Mouse (Mus musculus) heart, embryonic 10.5 days (tissue): Measurements from ENCODE around the gene Irf2. TPM values are rescaled to one million over a fixed set of nuclear protein-coding genes. Genes with fewer than 3 reads are reported as not detected.

Source experiments
- DNase-seq: peaks from one replicate; pipeline ENCODE4 v3.0.0-alpha.2; 2017; ENCODE audit warnings: low spot score
- H3K27ac ChIP-seq: fragments of 300-500 bp; sonication (generic); 2 replicates; pipeline ENCODE4 v1.5.1; 2016; ENCODE audit warnings: mild to moderate bottlenecking
- H3K27me3 ChIP-seq: fragments of 300-500 bp; sonication (generic); 2 replicates; pipeline ENCODE4 v1.6.1; 2016; ENCODE audit warnings: mild to moderate bottlenecking; ENCODE audit not compliant: poor library complexity, insufficient read depth, severe bottlenecking
- H3K36me3 ChIP-seq: fragments of 300-500 bp; sonication (generic); 2 replicates; pipeline ENCODE4 v1.6.1; 2016; ENCODE audit warnings: mild to moderate bottlenecking, moderate library complexity
- H3K4me1 ChIP-seq: fragments of 300-500 bp; sonication (generic); 2 replicates; pipeline ENCODE4 v1.6.1; 2016; ENCODE audit warnings: mild to moderate bottlenecking
- H3K4me3 ChIP-seq: fragments of 300-500 bp; sonication (generic); 2 replicates; pipeline ENCODE4 v1.5.1; 2016; ENCODE audit warnings: mild to moderate bottlenecking, moderate library complexity
- H3K9me3 ChIP-seq: fragments of 300-500 bp; sonication (generic); 2 replicates; pipeline ENCODE4 v1.6.1; 2016; ENCODE audit warnings: mild to moderate bottlenecking, moderate library complexity
- WGBS: fragments of 180-500 bp; shearing (Covaris S2); methylation state at CpG from one replicate; pipeline ENCODE4 v1.1.7; 2016; 5-methylcytosine and 5-hydroxymethylcytosine counted together
- polyA plus RNA-seq: library from polyadenylated mRNA; unstranded; fragments of >200 nt; fragmentation: Nextera tagmentation; extraction: Ambion mirVana; gene quantifications from 2 replicates; pipeline ENCODE4 v1.2.1, GENCODE M21; 2016

The Irf2 gene
- polyA plus RNA-seq, 1 experiment from 2014 or later = 10.9 TPM

DNA sequence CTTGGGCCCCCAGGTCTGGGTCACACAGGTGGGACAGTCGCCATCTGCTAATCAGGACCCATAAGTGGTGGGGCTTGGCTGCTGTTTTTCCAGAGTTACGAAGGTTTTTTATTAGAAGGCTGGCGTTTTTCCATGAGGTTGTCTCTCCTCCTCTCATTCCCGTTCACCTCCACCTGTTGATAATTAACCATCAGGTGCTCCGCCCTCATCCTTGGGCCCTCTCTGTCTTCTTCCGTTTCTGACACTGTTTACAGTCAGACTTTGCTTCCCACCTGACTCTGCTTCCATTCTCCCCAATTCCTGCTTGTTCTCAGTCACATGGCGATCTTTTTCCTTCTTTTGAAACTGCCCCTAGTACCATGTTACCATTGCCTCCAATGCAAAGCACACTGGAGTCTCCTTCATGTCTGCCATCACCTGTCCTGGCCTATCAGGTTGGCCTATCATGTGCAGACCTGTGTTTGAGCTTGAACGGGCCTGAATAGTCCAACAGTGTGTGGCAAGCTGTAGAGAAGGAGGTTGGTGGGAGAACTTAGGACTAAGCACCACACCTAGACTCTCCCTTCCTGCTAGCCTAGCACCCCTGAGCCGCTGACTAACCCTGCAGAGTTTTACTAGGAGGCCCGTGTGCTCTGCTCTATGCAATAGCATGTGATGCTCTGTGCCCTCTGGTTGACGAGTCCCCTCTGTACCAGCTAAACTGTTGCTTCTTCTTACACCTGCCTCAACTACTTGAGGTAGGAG, 90.8 kb downstream of the Irf2 start:
- no peak overlapping the region for H3K27ac ChIP-seq
- H3K27me3 ChIP-seq = no peaks in the 10 kb centered on the region
- 0 out of 2 replicates have a peak, but pooled peaks cover 3% of the 10 kb centered on the region for H3K36me3 ChIP-seq
- 82% methylated on average over 11 of the region's 11 CpGs for WGBS
- peaks cover 5% of the 10 kb centered on the region; the same call in 1 of the 2 replicates for H3K4me1 ChIP-seq
- no peak overlapping the region for H3K4me3 ChIP-seq
- H3K9me3 ChIP-seq = no peaks in the 10 kb centered on the region
- no peak for DNase-seq

DNA sequence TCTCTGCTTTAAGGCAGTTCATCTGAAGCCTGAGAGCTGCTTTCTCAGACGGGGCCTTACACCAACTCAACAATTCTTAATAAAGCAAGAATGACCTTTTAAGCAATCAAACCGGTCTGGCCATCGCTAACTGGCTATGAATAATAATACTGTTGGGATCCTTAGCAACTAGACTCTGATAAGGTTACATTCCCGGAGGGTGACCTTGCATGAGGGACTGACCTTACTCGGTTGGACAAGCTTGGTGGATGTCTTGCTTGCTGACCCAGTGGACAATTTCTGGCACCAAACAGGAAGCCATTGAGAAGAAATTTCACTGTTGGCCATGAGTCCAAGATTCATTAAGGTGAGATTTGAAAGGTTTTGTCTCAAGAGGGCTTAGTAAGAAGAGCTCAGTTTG, 92.4 kb downstream of the Irf2 start:
- Histone ChIP-seq H3K27ac (no peak overlapping the region), H3K4me1 (peaks cover 5% of the 10 kb centered on the region; the same call in 1 of the 2 replicates), H3K4me3 (no peak overlapping the region), H3K36me3 (0 out of 2 replicates have a peak, but pooled peaks cover 3% of the 10 kb centered on the region), H3K27me3 (no peaks in the 10 kb centered on the region), H3K9me3 (no peaks in the 10 kb centered on the region)
- no peak for DNase-seq
- WGBS = 72% methylated on average over 5 of the region's 5 CpGs

GRCm38 (mm10) chr8:46832399-46832798, 92.9 kb downstream of the Irf2 start:
- Histone ChIP-seq H3K4me1 (peaks cover 5% of the 10 kb centered on the region; the same call in 1 of the 2 replicates), H3K27me3 (no peaks in the 10 kb centered on the region), H3K36me3 (0 out of 2 replicates have a peak, but pooled peaks cover 5% of the 10 kb centered on the region), H3K27ac (no peak overlapping the region), H3K4me3 (no peak overlapping the region), H3K9me3 (no peaks in the 10 kb centered on the region)
- WGBS = 70% methylated on average over 3 of the region's 3 CpGs
- DNase-seq = no peak

GRCm38 (mm10) chr8:46833763-46834162, 94.2 kb downstream of the Irf2 start:
- Histone ChIP-seq H3K9me3 (no peaks in the 10 kb centered on the region), H3K36me3 (peaks cover 16% of the 10 kb centered on the region; the same call in 1 of the 2 replicates), H3K27me3 (no peaks in the 10 kb centered on the region), H3K4me1 (peaks cover 5% of the 10 kb centered on the region; the same call in 1 of the 2 replicates), H3K27ac (no peak overlapping the region), H3K4me3 (no peak overlapping the region)
- 75% methylated on average over 4 of the region's 4 CpGs for WGBS
- DNase-seq = no peak

DNA sequence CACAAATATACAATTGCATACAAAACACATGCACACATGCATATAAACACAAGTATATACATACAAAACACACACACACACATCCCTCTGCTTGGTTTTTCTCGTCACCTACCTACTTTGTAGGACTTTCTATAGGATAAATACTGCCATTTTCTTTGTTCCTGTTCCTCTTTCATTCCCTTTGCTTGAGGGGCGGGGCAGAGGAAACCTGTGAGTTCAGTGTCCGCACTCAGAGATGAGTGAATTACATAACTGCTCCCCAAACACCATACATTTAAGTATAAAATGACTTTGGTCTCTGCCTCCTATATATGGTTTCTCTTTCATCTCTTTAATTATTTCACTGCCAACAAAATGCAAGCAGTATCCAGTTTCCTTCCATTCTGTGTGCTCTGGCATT, 94.9 kb downstream of the Irf2 start:
- H3K27me3 ChIP-seq = no peaks in the 10 kb centered on the region
- 96% methylated on average over 3 of the region's 3 CpGs for WGBS
- peaks cover 20% of the 10 kb centered on the region; the same call in 1 of the 2 replicates for H3K36me3 ChIP-seq
- H3K4me3 ChIP-seq = no peak overlapping the region
- H3K4me1 ChIP-seq = peaks cover 5% of the 10 kb centered on the region; the same call in 1 of the 2 replicates
- no peak for DNase-seq
- no peaks in the 10 kb centered on the region for H3K9me3 ChIP-seq
- no peak overlapping the region for H3K27ac ChIP-seq

DNA sequence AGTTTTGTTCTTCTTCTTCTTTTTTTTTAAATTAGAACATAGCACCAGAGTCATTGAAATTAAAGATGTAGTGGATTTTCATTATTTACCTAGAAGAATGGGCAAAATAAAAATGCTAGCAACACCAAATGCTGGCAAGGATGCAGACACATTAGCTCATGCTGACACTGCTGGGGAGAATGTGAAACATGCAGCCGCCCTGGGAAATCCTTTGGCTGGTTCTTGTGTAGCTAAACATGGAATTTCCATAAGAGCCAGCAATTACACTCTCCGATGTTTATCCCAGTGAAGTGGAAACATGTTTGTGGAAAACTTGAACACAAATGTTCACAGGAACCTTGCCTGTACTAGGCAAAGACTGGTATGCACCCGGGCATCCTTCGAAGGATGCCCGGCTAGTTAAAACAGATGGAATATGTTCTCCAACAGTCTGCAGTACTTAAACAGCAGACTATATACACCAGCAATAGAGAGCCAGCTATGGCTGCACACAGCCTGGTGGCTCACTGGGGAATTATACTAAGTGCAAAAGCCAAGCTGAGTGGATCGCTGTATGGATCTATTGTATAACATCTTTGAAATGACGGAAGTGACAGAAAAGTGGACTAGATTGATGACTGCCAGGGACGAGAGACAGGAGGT, 96.6 kb downstream of the Irf2 start:
- Histone ChIP-seq H3K4me1 (peaks cover 5% of the 10 kb centered on the region; the same call in 1 of the 2 replicates), H3K27me3 (no peaks in the 10 kb centered on the region), H3K27ac (no peak overlapping the region), H3K36me3 (peaks cover 31% of the 10 kb centered on the region; the same call in 1 of the 2 replicates), H3K4me3 (no peak overlapping the region), H3K9me3 (no peaks in the 10 kb centered on the region)
- WGBS = 88% methylated on average over 8 of the region's 8 CpGs
- DNase-seq = no peak

DNA sequence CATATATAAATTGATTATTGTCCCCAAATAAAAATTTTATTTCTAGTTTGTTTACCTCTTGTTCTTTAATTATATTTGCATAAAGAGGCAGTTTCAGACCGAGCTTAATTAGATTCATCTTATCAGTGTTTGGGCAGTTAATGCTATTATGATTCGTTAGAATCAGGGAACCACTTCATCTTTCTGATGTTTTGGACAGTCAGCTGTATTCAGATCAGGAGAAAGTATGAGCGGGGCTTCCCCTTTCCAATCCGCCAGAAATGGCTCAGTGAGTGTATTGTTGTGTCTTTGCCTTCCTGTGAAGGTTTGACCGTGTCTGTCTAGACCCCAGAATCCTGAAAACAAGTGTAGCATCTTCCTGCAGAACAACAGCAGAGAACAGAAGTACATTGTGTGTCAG, 97.4 kb downstream of the Irf2 start:
- WGBS = 87% methylated on average over 5 of the region's 5 CpGs
- Histone ChIP-seq H3K4me1 (peaks cover 5% of the 10 kb centered on the region; the same call in 1 of the 2 replicates), H3K36me3 (peaks cover 36% of the 10 kb centered on the region; the same call in 1 of the 2 replicates), H3K9me3 (no peaks in the 10 kb centered on the region), H3K27ac (no peak overlapping the region), H3K27me3 (no peaks in the 10 kb centered on the region), H3K4me3 (no peak overlapping the region)
- DNase-seq = no peak

DNA sequence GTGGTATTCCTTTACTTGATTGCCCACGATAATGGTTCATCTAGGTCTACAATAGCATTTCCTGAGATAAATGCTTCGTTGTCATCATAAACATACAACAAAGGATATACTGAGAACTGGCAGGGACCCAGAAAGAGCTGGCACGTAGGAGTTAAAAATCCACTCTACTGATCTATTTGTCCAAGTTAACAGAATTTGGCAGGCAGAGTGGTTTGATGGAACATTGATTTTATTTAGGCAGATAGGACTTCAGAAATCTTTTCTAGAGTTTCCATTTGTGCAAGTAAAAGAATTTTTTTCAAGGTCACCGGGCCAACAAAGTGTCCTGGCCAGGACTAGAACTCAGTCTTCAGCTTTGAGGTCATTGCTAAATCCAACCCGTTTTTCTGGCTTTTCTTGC, 98.5 kb downstream of the Irf2 start:
- no peak overlapping the region for H3K4me3 ChIP-seq
- no peak overlapping the region for H3K27ac ChIP-seq
- H3K36me3 ChIP-seq = peaks cover 33% of the 10 kb centered on the region; the same call in 1 of the 2 replicates
- H3K27me3 ChIP-seq = no peaks in the 10 kb centered on the region
- H3K4me1 ChIP-seq = 0 out of 2 replicates have a peak, but pooled peaks cover 3% of the 10 kb centered on the region
- DNase-seq = no peak
- WGBS = 84% methylated on average over 5 of the region's 5 CpGs
- H3K9me3 ChIP-seq = no peaks in the 10 kb centered on the region

GRCm38 (mm10) chr8:46840390-46840789, 100.9 kb downstream of the Irf2 start:
- WGBS = 86% methylated on average over 4 of the region's 4 CpGs
- Histone ChIP-seq H3K27me3 (no peaks in the 10 kb centered on the region), H3K4me3 (no peak overlapping the region), H3K27ac (no peak overlapping the region), H3K4me1 (peaks cover 4% of the 10 kb centered on the region; the same call in 1 of the 2 replicates), H3K36me3 (peaks cover 33% of the 10 kb centered on the region; the same call in 1 of the 2 replicates), H3K9me3 (no peaks in the 10 kb centered on the region)
- DNase-seq = no peak

- no peaks in the 10 kb centered on the region for H3K27me3 ChIP-seq
- no peak overlapping the region for H3K27ac ChIP-seq
- no peak for DNase-seq
- 95% methylated on average over 10 of the region's 10 CpGs for WGBS
- H3K4me3 ChIP-seq = no peak overlapping the region
- no peaks in the 10 kb centered on the region for H3K9me3 ChIP-seq
- H3K36me3 ChIP-seq = peaks cover 36% of the 10 kb centered on the region
- peaks cover 6% of the 10 kb centered on the region; the same call in 1 of the 2 replicates for H3K4me1 ChIP-seq
Measured at GRCm38 (mm10) chr8:46840791-46841190, 101.3 kb downstream of the Irf2 start.

DNA sequence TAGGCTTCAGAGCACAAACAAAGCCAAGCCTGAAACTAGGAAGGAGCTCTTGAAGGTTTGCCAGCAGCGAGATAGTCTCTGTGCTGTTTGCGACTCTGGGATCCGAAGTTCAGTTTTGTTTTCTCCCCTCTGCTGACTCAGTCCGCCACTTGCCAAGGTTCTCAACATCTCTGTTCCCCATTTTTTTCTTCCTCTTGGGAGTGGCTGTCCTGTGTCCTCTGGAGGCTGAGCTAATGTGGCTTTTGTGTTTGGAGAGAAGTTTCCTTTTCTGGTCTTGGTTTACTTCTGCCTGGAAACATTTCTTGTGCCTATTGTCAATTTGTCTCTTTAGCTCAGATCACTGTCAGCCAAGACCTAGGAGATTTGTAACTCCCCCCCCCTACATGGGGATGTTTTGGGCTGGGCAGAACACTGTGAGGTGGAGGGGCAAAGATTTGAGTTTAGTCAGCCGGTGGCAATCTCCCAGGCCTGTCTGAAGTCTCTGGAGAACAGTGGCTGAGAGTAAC, 103.2 kb downstream of the Irf2 start:
- WGBS = 67% methylated on average over 5 of the region's 5 CpGs
- peak overlapping the region; percentile 24; the same call in 1 of the 2 replicates for H3K27ac ChIP-seq

GRCm38 (mm10) chr8:46843855-46844254, 104.3 kb downstream of the Irf2 start:
- H3K36me3 ChIP-seq = peaks cover 33% of the 10 kb centered on the region
- WGBS = 78% methylated on average over 4 of the region's 4 CpGs

More for the DNA sequence above, 103.2 kb downstream of the Irf2 start:
- no peaks in the 10 kb centered on the region for H3K27me3 ChIP-seq
- H3K9me3 ChIP-seq = no peaks in the 10 kb centered on the region
- peaks cover 9% of the 10 kb centered on the region; the same call in 1 of the 2 replicates for H3K4me1 ChIP-seq
- DNase-seq = no peak
- H3K36me3 ChIP-seq = peaks cover 41% of the 10 kb centered on the region
- H3K4me3 ChIP-seq = no peak overlapping the region

More at GRCm38 (mm10) chr8:46843855-46844254, 104.3 kb downstream of the Irf2 start:
- Histone ChIP-seq H3K27me3 (no peaks in the 10 kb centered on the region), H3K4me3 (no peak overlapping the region), H3K9me3 (no peaks in the 10 kb centered on the region), H3K27ac (no peak overlapping the region), H3K4me1 (peaks cover 9% of the 10 kb centered on the region; the same call in 1 of the 2 replicates)
- DNase-seq = no peak
